Mouse (Mus musculus): Measurements from ENCODE around the gene Sgta. TPM values are rescaled to one million over a fixed set of nuclear protein-coding genes. Genes with fewer than 3 reads are reported as not detected.
"Not testable (repeated sequence)": the region's sequence is repeated elsewhere in the genome, so short reads cannot be mapped to it uniquely, and the experiment has no call there.

Gene Sgta
- total RNA-seq, 2 experiments from 2014 or later, result 190 to 191 TPM

GRCm38 (mm10) chr10:81058896-81059295 is 1.1 kb downstream of the Sgta start:
- DNase-seq, result no peak

DNA sequence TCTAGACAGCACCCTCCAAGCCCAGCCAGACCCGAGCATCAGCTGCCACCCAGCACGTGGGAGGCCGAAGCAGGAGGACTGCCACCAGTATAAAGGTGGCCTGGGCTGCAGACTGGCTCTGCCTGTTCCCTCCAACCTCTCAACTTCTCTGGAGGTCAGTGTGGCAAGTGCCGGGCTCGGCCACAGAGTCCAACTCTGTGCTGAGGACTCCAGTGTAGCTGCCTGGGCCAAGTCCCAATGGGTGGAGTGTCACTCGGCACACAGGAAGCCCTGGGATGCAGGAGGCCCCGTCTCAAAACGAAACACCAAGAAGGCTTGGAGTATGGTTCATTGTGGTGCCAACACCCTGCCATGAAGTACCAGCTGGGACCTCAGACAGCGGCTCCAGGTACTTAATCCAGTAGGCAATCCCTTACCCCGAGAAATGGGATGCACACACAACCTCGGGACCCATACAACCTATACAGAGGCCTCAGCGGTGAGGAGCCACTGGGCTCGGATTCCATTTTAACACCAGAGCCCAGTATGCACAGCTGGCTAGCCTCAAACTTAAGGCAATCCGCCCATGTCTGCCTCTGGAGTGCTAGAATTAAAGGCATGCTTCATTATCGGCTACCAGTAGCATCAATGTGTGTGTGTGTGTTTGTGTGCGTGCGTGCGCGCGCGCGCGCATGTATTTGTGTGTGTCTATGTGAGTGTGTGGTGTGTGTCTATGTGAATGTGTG is 2.4 kb downstream of the Sgta start:
- DNase-seq, result peak; percentile 70

DNA sequence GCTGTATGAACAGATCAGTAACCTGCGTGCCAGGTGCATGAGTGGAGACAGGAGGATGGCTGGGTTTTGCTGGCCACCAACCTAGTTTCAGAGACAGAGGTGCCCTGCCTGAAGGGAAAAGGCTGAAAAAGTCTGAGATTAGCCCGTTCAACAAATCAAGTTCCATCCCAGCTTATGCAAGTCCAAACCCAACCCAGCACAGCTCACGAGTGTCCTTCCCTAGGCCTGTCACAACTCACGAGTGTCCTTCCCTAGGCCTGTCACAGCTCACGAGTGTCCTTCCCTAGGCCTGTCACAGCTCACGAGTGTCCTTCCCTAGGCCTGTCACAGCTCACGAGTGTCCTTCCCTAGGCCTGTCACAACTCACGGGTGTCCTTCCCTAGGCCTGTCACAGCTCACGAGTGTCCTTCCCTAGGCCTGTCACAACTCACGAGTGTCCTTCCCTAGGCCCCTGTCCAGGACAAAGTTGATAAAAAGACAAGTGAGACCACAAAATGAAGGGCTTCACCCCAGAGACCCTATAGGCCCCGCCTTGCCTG is 4.1 kb downstream of the Sgta start:
- DNase-seq, result peak; percentile 38

GRCm38 (mm10) chr10:81055169-81055568 is 4.8 kb downstream of the Sgta start:
- DNase-seq, result no peak

DNA sequence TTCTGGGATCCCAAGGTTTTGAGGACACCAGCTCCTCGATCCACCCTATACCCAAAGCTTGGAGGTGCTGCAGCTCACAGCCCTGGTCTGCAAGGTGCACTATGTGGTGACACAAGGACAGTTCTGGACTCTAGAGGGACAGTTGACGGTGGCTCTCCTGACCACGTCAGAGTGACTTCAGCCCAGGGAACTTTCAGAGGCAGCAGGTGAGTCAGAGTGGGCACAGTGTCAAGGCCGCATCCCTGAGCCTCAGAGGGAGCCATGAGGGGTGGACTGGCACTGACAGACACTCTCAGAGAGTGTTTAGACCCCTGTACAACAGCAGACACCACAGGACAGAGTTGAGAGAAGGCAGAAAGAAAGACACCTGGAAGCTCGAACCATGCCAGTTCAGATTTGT is 7.4 kb downstream of the Sgta start:
- DNase-seq, result peak; percentile 69

DNA sequence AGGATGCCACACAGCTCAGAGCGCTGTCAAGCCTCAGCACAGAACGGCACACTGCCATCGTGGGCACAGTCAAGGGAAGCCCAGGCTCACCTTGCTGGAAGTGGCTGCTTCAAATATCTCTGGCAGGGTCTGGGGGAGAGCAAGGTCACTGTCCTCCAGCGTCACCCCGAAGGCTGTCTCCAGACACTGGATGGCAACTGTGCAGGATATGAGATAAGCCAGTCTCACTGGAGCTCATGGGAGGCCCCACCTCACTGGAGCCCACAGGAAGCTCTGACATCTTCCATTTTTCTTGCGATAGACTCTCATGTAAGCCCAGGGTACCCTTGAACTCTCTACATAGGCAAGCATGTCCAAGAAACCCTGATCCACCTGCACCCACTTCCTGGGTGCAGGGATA is 8.8 kb downstream of the Sgta start:
- DNase-seq, result no peak

- DNase-seq, result peak; percentile 44
These were observed 9.3 kb downstream of the Sgta start for GRCm38 (mm10) chr10:81050645-81051044.

GRCm38 (mm10) chr10:81045246-81045645 is 14.7 kb downstream of the Sgta start:
- not testable (repeated sequence) for DNase-seq

GRCm38 (mm10) chr10:81041458-81042175 is 18.4 kb downstream of the Sgta start:
- DNase-seq, result peak; percentile 84

DNA sequence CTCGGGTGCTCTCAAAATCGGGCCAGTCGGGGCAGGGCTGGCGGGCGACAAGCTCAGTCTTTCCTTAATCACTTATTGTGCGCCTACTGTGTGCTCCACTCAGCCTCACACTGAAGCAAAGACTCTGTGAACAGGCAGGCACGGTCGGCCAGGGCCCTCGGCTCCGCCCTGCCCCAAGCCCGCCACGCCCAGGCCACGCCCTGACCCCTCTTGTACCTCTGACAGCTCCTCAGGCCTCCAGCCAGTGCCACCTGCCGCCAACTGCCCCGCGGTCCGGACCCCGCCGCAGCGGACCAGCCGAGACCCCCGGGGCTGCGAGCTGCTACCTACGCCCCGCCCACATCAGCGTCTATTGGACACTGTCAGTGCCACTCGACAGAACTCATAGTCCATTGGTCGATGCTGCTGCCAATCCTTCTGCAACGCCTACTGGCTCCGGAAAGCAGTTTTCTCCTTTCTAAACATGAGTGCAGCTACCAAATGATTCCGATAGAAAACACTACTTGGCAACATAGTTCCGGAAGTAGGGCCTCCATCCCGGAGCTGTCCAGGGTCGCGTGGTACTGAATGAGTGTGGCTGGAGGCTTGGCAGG is 22.9 kb downstream of the Sgta start, which contains the start of gene Slc39a3:
TSS of gene Slc39a3 (minus strand) at position 439 of the 593 bp plus-strand sequence.
- DNase-seq, result peak; percentile 98

GRCm38 (mm10) chr10:81036251-81036650 is 23.7 kb downstream of the Sgta start:
- no peak for DNase-seq

DNA sequence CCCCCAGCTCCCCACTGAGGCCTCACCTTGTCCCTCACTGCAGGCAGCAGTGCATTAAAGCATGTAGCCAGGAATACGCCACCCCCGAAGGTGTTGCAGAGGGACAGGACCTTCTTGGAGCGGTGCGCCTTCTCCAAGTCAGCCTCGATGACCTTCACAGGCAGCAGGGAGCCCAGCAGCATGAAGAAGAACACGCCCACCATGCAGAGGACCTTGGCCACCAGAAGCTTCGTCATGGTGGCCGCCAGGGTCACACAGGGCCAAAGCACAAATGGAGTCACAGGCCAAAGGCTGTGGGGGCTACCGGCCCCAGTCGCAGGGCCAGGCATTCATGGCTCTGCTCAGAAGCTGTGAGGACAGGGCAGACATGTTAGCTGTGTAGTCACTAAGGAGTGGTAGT is 26.4 kb downstream of the Sgta start:
- peak; percentile 49 for DNase-seq

DNA sequence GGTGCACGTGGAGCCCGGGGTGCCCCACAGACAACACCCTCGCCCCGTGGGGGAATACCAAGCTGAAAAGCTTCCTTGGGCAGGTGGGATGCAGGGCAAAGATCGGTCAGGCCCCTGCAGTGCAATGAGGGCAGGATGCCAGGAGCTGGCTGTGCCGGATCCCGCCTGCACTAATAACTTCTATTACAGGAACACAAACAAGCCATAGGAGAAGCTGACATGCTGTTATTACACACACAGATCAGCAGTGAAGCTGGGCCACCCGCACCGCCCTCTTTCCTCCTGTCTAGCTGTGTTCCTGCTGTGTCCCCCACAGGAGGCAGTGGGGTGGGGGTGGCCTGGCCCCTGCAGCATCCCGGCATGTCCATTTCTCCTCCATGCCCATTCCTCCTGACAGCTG is 30.9 kb downstream of the Sgta start:
- DNase-seq, result no peak

- no peak for DNase-seq
These were observed 31.8 kb downstream of the Sgta start for GRCm38 (mm10) chr10:81028219-81028618.

- DNase-seq, result peak; percentile 64
These were observed 32.6 kb downstream of the Sgta start for GRCm38 (mm10) chr10:81027331-81027730.

- DNase-seq, result no peak
These were observed 33.1 kb downstream of the Sgta start for GRCm38 (mm10) chr10:81026857-81027256.

DNA sequence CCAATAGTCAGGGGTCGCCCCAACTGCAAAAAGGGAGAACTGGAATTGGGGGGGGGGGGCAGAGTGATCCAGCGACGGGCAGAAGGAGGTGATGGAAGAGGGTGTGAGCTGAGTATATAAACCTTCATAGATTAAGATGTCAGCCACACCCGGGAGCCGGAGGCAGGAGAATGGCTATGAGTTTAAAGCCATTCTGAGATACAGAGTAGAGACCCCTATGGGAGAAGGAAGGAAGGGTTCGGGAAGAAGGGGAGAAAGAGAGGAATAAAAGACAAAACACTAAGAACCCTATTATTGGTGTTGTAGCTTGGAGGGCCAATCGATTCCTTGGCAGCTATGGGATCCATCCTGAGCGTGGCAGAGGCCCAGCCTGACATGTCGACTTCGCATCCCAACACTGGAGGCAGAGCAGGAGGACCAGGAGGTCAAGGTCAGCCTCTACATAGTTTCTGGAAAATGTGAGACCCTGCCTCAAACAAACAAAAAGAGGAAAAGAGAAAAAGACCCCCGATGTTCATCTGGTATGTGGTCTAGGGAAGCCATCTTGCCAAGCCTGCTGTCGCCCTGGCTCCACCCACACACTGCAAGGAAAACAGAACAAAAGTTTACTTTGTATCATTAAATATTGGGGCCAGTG is 34.2 kb downstream of the Sgta start, which contains the start of gene Diras1:
TSS of gene Diras1 (minus strand) at position 24 of the 637 bp plus-strand sequence.
- DNase-seq, result no peak

GRCm38 (mm10) chr10:81025047-81025621 is 34.8 kb downstream of the Sgta start:
- DNase-seq, result peak; percentile 52

GRCm38 (mm10) chr10:81024346-81024937 is 35.5 kb downstream of the Sgta start:
- no peak for DNase-seq

DNA sequence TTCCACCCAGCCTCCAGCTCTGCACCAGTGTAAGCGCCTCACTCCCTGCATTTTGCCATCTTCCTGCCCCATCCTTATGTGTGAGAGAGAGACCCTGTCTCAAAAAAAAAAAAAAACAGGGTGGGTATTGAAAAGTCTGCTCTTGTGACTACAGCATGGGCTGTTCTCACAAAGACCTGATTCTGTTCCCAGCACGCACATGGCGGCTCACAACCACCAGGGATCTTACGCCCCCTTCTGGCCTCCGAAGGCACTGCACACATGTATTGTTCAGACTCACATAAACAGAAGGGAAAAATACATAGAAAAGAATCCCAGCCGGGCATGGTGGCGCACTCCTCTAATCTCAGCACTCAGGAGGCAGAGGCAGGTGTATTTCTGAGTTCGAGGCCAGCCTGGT is 37.2 kb downstream of the Sgta start:
- DNase-seq, result no peak

GRCm38 (mm10) chr10:81021547-81022110 is 38.4 kb downstream of the Sgta start:
- no peak for DNase-seq
